In the genomic region with DNA sequence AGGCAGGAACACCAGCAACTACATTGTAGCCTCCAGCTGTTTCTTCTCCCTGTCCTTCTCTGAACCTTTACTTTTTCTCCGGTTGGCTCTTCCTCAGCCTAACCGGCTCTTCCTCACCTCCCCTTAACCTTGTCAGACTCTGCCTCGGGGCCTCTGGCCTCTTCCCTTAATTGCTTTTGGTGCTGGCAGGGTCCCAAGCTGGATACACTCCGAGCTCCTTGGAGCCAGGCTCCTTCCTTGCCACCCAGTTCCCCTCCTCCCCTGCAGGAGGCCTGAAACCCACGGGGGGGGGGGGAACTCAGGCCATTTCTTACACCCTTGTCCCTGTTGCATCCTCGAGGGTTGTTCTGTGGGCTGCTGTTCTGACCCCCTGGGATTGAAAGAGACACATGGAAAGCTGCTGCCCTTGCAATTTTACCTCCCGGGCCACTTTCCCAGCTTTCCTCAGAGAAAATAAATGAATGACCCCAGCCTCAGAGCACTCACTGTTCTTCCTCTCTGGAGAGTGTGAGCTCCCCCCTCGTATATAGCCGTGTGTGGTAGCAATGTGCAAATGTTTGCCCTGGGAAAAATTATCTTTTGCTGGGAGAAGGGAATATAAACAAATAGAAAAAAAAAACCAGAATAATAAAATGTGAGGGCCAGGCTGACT, we compare ENCODE assay signal across 8 mouse cellular contexts. TPM values are rescaled to one million over a fixed set of nuclear protein-coding genes. Genes with fewer than 3 reads are reported as not detected.
A peak's percentile ranks its signal among the peaks of the same experiment; 100 is the strongest.
DNase-seq lines count a peak whose midpoint lies in the region; ATAC-seq and TF ChIP-seq lines count a peak whose summit lies in the region.
"Had no signal": no experiment of that assay in that cellular context is flagged by ENCODE, and none has a peak within 500 bp of the region (broad histone marks: within the 10 kb centered on the region; RNA-seq: fewer than 3 reads in every experiment).

No protein-coding gene starts in this region.

- H3K4me1 ChIP-seq in E14TG2a.4 (replicated peaks; ENCODE audit: low read depth, low read length) = peaks cover 35% of the 10 kb centered on the region
- H3K4me1 ChIP-seq in hindbrain, embryonic 11.5 days (replicated peaks; ENCODE audit: control insufficient read depth, insufficient read depth, low read length) = peaks cover 21% of the 10 kb centered on the region
- H3K4me1 ChIP-seq in limb, embryonic 13.5 days = peaks cover 41% of the 10 kb centered on the region

- peaks cover 90% of the 10 kb centered on the region for H3K27me3 ChIP-seq in E14TG2a.4 (ENCODE audit: insufficient read depth, low read length)
- peaks cover 2% of the 10 kb centered on the region; the same call in 1 of the 2 replicates for H3K27me3 ChIP-seq in hindbrain, embryonic 11.5 days (ENCODE audit: control insufficient read depth, insufficient read depth, low read length)
- peaks cover 89% of the 10 kb centered on the region for H3K27me3 ChIP-seq in limb, embryonic 13.5 days

- H3K4me3 ChIP-seq in E14TG2a.4 (replicated peaks; ENCODE audit: low read length) = 0 out of 2 replicates have a peak overlapping the region, but pooled peaks have one; percentile 85
- H3K4me3 ChIP-seq in hindbrain, embryonic 11.5 days (ENCODE audit: low read depth, low read length) = peak overlapping the region; percentile 60; the same call in 1 of the 2 replicates
- peak overlapping the region; percentile 70; the same call in 1 of the 2 replicates for H3K4me3 ChIP-seq in limb, embryonic 13.5 days

- H3K27ac ChIP-seq in hindbrain, embryonic 11.5 days (ENCODE audit: low read depth, low read length) = peak overlapping the region; percentile 89; the same call in 1 of the 2 replicates
- H3K27ac ChIP-seq in limb, embryonic 13.5 days = no peak overlapping the region
- H3K27ac ChIP-seq: macrophage had no signal

- H3K36me3 ChIP-seq in E14TG2a.4 (ENCODE audit: insufficient read depth, low read length) = no peaks in the 10 kb centered on the region
- no peaks in the 10 kb centered on the region for H3K36me3 ChIP-seq in hindbrain, embryonic 11.5 days (ENCODE audit: control insufficient read depth, insufficient read depth, low read length)
- no peaks in the 10 kb centered on the region for H3K36me3 ChIP-seq in limb, embryonic 13.5 days

- TF ChIP-seq CTCF in E14TG2a.4 (conservative IDR thresholded peaks at IDR 0.05; ENCODE audit: low read length) = no peak

- 5% methylated on average over 9 of the region's 9 CpGs for WGBS in hindbrain, embryonic 11.5 days
- 3% methylated on average over 9 of the region's 9 CpGs for WGBS in limb, embryonic 13.5 days

- ATAC-seq in hindbrain, embryonic 11.5 days (ENCODE audit: low FRiP score) = no peak
- ATAC-seq in limb, embryonic 13.5 days (ENCODE audit: low FRiP score, low read depth) = no peak
- ATAC-seq in granulocyte monocyte progenitor cell, adult 5-6 weeks (replicated peaks; ENCODE audit: poor library complexity, severe bottlenecking) = no peak

- H3K4me2 ChIP-seq in hindbrain, embryonic 11.5 days (replicated peaks; ENCODE audit: low read depth, low read length) = peak overlapping the region; percentile 87
- H3K4me2 ChIP-seq in limb, embryonic 13.5 days (replicated peaks) = peak overlapping the region; percentile 98

- DNase-seq in MN1 (ENCODE audit: low spot score) = peak; percentile 23
- peak; percentile 42 for DNase-seq in hindbrain, embryonic 11.5 days (ENCODE audit: low spot score)
- DNase-seq in urinary bladder, adult 2 months (ENCODE audit: low spot score) = no peak
- DNase-seq in thymus, adult 18-20 months = no peak

- H3K9ac ChIP-seq in hindbrain, embryonic 11.5 days (ENCODE audit: low read depth, low read length) = no peak overlapping the region
- H3K9ac ChIP-seq in limb, embryonic 13.5 days = peak overlapping the region; percentile 73; the same call in 1 of the 2 replicates

- peaks cover 11% of the 10 kb centered on the region for H3K9me3 ChIP-seq in E14TG2a.4 (ENCODE audit: low read length)
- no peaks in the 10 kb centered on the region for H3K9me3 ChIP-seq in hindbrain, embryonic 11.5 days (ENCODE audit: control insufficient read depth, low read length)
- H3K9me3 ChIP-seq in limb, embryonic 13.5 days = no peaks in the 10 kb centered on the region

RNA-seq across cellular contexts. Expression of a gene that starts 1.2 kb away (rescaled TPM):
- polyA plus RNA-seq in hindbrain, embryonic 11.5 days (2014; fragmentation: Nextera tagmentation; extraction: Ambion mirVana) = 28.6 and 30.7 TPM in 2 replicates
- polyA plus RNA-seq in limb, embryonic 13.5 days (2015; fragmentation: Nextera tagmentation; extraction: Ambion mirVana) = 4.3 and 5.7 TPM in 2 replicates
- 0.38 and 0.45 TPM in 2 replicates for polyA plus RNA-seq in urinary bladder, adult 2 months (2012; rRNA removed)
- not detected in 2 replicates for total RNA-seq in granulocyte monocyte progenitor cell, adult 5-6 weeks (2014; fragmentation: Nextera tagmentation)
- total RNA-seq in granulocyte monocyte progenitor cell, adult 5-6 weeks (2017) = not detected in 2 replicates
- polyA plus RNA-seq: macrophage had no signal

Comparison
In these comparisons a context has a peak if more than half of its experiments do, and no peak if none do; other contexts are left out.
1. DNase-seq: peak in MN1 (single experiment) and hindbrain, embryonic 11.5 days (single experiment); none in urinary bladder, adult 2 months (single experiment) and thymus, adult 18-20 months (0 of 2).
2. Peak in every context shown above with its lines, with median percentiles within 50 percentile points of each other: H3K4me3 ChIP-seq.